Mouse (Mus musculus): ENCODE measurements around the gene Rap1a. TPM values are rescaled to one million over a fixed set of nuclear protein-coding genes. Genes with fewer than 3 reads are reported as not detected.

The Rap1a gene
- total RNA-seq, 2 experiments from 2014 or later, result 192 to 211 TPM

- no peak for DNase-seq
These were observed 37.8 kb downstream of the Rap1a start for GRCm38 (mm10) chr3:105763132-105763851.

GRCm38 (mm10) chr3:105760063-105760462 lies 41.1 kb downstream of the Rap1a start:
- DNase-seq, result no peak

GRCm38 (mm10) chr3:105758658-105759057 lies 42.5 kb downstream of the Rap1a start:
- DNase-seq, result no peak

- no peak for DNase-seq
These were observed 43.0 kb downstream of the Rap1a start for GRCm38 (mm10) chr3:105758098-105758497.

GRCm38 (mm10) chr3:105757323-105758083 lies 43.6 kb downstream of the Rap1a start:
- DNase-seq, result no peak

GRCm38 (mm10) chr3:105756505-105756904 lies 44.6 kb downstream of the Rap1a start:
- no peak for DNase-seq

GRCm38 (mm10) chr3:105755123-105755522 lies 46.0 kb downstream of the Rap1a start:
- no peak for DNase-seq

GRCm38 (mm10) chr3:105754184-105754583 lies 47.0 kb downstream of the Rap1a start:
- DNase-seq, result no peak

- DNase-seq, result no peak
These were observed 50.3 kb downstream of the Rap1a start for GRCm38 (mm10) chr3:105750810-105751209.

GRCm38 (mm10) chr3:105746542-105746941 lies 54.6 kb downstream of the Rap1a start:
- DNase-seq, result no peak

GRCm38 (mm10) chr3:105737666-105738065 lies 63.5 kb downstream of the Rap1a start:
- DNase-seq, result no peak

GRCm38 (mm10) chr3:105737070-105737469 lies 64.1 kb downstream of the Rap1a start:
- DNase-seq, result no peak

GRCm38 (mm10) chr3:105736148-105736547 lies 65.0 kb downstream of the Rap1a start:
- DNase-seq, result no peak

- no peak for DNase-seq
These were observed 65.9 kb downstream of the Rap1a start for GRCm38 (mm10) chr3:105735285-105735684.

GRCm38 (mm10) chr3:105733538-105733937 lies 67.6 kb downstream of the Rap1a start:
- no peak for DNase-seq

GRCm38 (mm10) chr3:105732360-105732759 lies 68.8 kb downstream of the Rap1a start:
- DNase-seq, result no peak

GRCm38 (mm10) chr3:105726037-105726436 lies 75.1 kb downstream of the Rap1a start:
- peak; percentile 42 to 80 for DNase-seq

- no peak for DNase-seq
These were observed 78.6 kb downstream of the Rap1a start for GRCm38 (mm10) chr3:105722510-105722909.

- no peak for DNase-seq
These were observed 79.4 kb downstream of the Rap1a start for GRCm38 (mm10) chr3:105721681-105722201.

GRCm38 (mm10) chr3:105720514-105720913 lies 80.6 kb downstream of the Rap1a start:
- DNase-seq, result no peak

GRCm38 (mm10) chr3:105719979-105720378 lies 81.2 kb downstream of the Rap1a start:
- no peak for DNase-seq

- no peak for DNase-seq
These were observed 82.4 kb downstream of the Rap1a start for GRCm38 (mm10) chr3:105718746-105719145.

GRCm38 (mm10) chr3:105717856-105718555 lies 83.1 kb downstream of the Rap1a start:
- DNase-seq, result no peak

Measured in adrenal gland, postnatal 36 days (tissue).